Mouse (Mus musculus) ES-Bruce4 (cell line): Measurements from ENCODE around the gene Nos1ap.

Experiments
- CTCF ChIP-seq: IDR thresholded peaks from one replicate; pipeline ENCODE4 v1.8.1; 2011; ENCODE audit warnings: low read depth, low read length
- EP300 ChIP-seq: IDR thresholded peaks from 2 replicates; pipeline ENCODE4 v1.6.1; 2011; ENCODE audit warnings: low read depth, low read length; ENCODE audit not compliant: insufficient read depth
- POLR2A ChIP-seq: IDR thresholded peaks from one replicate; pipeline ENCODE4 v1.8.1; 2011; ENCODE audit warnings: low read length; ENCODE audit not compliant: insufficient read depth

DNA sequence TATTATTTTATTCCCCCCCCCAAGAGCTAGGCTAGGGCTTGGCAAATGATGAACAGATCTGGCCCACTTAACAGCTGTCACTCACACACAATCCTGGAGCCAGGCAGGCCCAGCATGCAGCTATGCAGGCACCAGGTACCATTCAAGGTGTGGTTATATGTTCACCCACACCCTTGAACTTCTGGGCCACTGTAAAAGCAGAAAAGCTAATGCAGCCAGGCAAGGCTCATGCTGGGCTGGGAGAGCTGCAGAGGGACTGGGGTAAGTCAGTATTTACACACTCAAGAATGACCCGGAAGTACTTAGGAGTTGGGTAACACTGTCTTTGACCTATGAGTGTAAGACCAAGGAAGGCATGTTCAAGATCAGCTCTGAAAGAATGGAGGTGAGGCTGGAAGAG is 265.3 kb downstream of the Nos1ap start:
- TF ChIP-seq POLR2A (no peak), CTCF (no peak), EP300 (no peak)
